Mouse (Mus musculus) fibroblast of lung, adult 2 months (primary cell): ENCODE data around the gene Nab2.
A peak's percentile ranks its signal among the peaks of the same experiment; 100 is the strongest.
"Not testable (repeated sequence)": the region's sequence is repeated elsewhere in the genome, so short reads cannot be mapped to it uniquely, and the experiment has no call there.

Experiments
- DNase-seq: peaks from one replicate; pipeline ENCODE4 v3.0.0-alpha.2; 2011; ENCODE audit warnings: low read depth

Nab2 gene

GRCm38 (mm10) chr10:127671276-127671675 lies 2.9 kb upstream of the Nab2 start:
- no peak for DNase-seq

- no peak for DNase-seq
Observed at GRCm38 (mm10) chr10:127670185-127670584, 1.8 kb upstream of the Nab2 start.

DNA sequence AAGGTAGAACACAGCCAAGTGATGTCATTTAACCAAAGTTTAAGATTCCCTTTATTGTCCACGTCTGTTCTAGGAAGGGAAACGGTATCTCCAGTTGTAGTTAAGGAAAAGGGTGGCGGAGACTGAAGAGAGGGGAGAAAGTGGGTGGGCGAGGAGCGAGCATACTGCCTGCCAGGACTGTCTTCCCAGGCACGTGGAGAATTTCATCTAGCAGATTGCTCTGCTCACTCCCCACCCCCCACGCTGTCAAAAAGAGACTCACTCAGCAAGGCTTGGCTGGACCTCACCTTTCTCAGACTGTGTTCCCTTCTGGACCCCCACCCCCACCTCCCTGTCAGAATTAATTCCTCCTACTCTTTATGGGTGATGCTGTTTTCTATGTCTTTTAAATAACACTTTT lies 802 bp upstream of the Nab2 start:
- no peak for DNase-seq

GRCm38 (mm10) chr10:127667269-127668092 lies 887 bp downstream of the Nab2 start:
- DNase-seq = peak; percentile 97

DNA sequence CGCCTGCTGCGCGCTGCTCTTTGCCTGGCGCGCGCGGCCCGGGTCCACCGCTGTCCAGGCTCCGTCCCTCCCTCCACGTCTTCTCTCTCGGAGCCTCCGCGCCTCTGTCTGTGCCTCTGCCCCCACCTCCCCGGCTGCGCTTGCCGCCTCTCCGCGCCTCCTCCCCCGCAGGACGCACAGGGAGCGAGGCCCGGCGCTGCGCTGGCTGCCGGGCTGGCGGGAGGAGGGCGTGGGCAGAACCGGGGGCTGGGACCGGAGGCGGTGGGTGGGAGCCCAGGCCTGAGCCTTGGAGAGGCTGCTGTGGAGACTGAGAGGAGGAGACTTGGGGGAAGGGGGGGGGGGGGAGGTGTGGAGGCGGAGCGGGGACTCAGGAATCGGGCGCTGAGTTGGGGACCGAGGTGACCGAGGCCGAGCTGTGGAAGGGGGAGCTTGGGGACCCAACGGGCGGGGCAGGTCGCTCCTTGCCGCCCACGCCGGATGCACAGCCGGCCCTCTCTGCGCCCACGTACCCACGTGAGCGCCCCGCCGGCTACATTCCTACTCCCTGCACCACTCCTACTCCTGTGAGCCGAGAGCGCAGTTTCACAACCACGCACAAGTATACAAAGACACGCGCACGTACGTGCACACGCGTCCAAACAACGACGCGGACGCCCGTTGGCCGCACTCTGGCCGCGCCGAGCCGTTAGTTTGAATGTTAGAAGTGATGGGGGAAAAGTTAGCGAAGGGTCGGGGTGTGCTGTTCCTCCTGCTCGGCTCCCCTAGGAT lies 1.7 kb downstream of the Nab2 start, which contains the start of gene Nemp1:
TSS of gene Nemp1 (plus strand) at position 401 of the 768 bp plus-strand sequence.
- peak; percentile 86 for DNase-seq

GRCm38 (mm10) chr10:127665366-127666181 lies 2.8 kb downstream of the Nab2 start:
- no peak for DNase-seq

DNA sequence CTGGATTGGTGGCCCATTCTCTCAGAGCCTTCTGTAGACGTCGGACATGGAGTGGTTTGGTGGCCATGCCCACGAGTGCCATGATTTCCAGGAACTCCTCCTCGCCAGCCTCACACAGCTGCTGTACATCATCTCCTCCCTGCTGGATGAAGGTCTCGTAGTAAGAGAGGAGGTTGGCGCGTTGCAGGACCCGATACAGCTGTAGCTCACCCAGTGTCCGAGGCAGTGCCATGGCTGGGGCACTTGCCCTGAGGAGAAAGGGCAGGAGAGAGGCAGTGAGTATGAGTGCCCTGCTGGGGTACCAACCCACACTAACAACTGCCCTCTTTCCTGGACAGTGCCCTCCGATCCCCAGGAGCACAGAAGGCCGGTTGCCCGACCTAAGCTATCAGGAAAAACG lies 3.5 kb downstream of the Nab2 start:
- DNase-seq = no peak

DNA sequence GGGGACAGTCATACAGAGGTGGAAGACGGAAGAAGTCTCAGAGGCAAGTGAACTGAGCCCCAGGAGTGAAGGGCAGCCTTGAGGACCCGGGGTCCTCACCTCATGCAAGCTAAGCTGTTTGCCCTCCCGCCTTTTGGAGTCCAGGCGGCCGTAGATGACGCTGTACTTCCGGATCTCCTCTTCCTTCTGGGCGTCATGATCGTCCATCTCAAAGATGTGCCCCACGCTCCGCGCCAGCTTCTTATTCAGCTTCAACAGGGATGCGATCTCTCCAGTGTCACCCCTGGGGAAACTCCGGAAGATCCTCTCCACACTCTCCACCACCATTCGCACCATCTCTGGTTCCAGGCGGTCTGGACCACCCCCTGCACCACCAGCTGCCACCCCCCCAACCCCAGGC lies 4.2 kb downstream of the Nab2 start:
- no peak for DNase-seq

GRCm38 (mm10) chr10:127663590-127663989 lies 4.8 kb downstream of the Nab2 start:
- no peak for DNase-seq

DNA sequence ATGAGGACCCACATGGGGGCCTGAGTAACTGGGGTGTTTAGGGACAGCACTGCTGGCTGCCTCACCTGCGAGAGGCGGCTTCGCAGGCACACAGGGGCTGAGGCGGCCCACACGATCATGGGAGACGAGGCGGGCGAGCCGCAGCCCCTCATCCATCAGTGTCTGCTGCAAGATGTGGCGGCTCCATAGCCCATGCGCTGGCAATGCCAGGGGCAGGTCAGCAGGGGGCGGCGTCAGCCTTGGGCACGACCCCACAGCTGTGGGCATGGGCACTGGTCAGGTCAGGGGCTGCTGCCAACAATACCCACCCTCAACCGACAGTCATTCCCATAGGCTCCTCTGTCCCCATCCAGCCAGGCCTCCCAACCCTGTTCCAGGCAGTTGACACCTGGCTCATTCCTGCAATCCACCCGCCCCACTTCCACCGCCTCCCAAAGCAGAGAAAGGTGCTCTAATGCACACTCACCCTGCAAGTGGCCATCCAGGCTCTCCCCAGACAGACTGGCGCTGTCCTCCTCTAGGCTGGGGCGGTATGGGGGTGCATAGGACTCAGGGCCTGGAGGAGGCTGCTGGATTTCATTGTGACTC lies 5.6 kb downstream of the Nab2 start:
- DNase-seq = no peak

GRCm38 (mm10) chr10:127661915-127662663 lies 6.3 kb downstream of the Nab2 start:
- peak; percentile 49 for DNase-seq

GRCm38 (mm10) chr10:127661291-127661914 lies 7.0 kb downstream of the Nab2 start:
- no peak for DNase-seq

DNA sequence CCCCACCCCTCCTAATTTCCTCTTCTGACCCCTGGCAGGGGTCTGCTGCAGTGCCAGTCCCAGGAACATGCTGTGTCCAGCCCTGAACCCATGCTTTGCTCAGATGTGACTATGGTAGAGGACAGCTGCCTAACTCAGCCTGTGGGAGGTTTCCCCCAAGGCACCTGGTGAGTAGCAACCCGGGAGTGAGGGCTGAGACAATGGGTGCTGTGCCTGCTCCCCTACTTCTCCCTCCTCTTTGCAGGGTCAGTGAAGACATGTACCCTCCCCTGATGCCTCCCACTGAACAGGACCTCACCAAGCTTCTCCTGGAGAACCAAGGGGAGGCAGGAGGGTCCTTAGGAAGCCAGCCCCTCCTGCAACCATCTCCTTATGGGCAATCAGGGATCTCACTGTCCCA lies 8.8 kb downstream of the Nab2 start:
- DNase-seq = no peak

GRCm38 (mm10) chr10:127658076-127658475 lies 10.3 kb downstream of the Nab2 start:
- DNase-seq = no peak

DNA sequence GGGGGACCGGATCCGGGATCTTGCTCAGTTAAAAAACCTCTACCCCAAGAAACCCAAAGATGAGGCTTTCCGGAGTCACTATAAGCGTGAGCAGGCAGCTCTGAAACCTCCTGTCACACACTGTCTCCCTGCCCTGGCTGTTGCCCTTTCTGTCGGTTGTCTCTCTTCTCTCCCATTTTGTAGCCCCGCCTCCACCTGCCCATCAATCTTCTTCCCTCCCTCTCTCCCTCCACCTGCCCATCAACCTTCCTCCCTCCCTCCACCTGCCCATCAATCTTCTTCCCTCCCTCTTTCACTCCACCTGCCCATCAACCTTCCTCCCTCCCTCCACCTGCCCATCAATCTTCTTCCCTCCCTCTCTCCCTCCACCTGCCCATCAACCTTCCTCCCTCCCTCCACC lies 10.8 kb downstream of the Nab2 start:
- DNase-seq = not testable (repeated sequence)

- DNase-seq = no peak
Observed at GRCm38 (mm10) chr10:127654970-127655579, 13.3 kb downstream of the Nab2 start.

DNA sequence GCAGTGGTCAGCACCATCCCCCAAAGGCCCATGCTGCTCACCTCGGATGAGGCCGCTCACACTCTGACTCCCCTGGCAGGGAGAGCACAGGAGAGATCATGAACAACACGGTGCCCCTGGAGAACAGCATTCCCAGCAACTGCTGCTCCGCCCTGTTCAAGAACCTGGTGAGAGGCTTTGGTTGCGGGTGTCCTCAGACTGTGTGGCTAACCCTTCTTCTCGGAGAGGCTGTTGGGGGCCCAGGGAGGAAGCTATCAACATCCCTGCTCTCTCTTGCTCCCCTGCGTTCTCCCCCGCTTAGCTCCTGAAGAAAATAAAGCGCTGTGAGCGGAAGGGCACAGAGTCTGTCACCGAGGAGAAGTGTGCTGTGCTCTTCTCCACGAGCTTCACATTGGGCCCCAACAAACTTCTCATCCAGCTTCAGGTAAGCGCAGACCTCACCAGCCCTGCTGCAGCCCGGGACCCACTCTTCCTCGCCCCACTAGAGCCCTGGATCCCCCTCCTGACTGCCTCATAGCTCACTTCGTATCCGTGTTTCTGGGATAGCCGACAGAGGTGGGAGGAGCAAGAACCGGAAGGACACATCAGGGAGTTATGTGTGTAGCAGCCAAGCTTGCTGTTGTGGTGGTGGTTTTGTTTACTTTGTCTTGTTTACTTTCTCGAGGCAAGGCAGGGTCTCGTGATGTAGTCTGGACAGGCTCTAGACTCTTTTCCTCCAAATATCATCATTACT lies 15.3 kb downstream of the Nab2 start:
- DNase-seq = no peak

DNA sequence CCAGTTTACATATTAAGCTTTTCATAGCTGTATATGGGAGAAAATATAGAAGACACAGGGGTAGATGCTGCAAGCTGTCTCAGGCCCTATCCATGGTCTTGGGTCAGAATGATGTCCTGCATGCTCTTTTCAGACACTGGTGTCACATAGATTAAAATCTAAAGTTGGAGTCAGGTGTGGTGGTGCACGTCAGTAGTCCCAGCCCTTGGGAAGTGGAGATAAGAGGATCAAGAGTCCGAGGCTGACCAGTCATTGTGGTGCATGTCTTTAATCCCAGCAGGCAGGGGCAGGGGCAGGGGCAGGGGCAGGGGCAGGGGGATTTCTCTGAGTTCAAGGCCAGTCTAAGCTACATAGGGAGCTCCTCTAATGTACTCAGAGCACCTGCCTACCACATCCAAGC lies 22.6 kb downstream of the Nab2 start:
- no peak for DNase-seq

DNA sequence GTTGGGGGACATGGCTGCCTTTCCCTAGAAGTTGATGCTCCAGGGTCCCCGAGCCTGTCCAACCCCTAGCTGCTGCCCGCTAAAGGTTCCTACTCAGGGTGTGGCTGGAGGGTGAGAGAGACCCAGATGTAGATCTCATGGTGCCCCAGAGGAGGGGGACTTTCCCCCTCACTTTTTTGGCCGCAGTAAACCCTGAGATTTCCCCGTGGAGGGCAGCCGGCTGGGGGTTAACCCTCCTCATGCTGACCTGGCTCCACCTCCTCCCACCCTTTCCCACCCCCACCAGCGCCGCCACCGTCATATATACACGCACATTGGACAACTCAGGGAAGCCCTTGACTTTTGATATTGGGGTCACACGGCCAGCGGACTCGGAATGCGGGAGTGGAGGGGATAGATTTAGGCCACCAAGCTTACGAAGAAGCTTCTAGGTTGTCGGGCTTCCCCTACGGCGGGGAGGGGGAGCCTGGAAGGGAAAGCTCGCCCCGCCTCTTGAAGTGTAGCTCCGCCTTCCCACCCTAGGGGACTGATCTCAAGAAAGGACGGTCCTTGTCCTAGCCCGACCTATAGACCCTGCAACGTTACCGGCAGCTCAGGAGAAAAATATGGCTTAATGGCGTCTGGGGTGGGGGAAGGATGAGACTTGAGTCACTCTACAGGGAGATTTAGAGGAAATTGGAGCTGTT lies 24.7 kb downstream of the Nab2 start:
- no peak for DNase-seq
